ENCODE assay signal across 9 mouse cellular contexts in genomic region chr5:112286984-112287641, GRCm38 (mm10). TPM values are rescaled to one million over a fixed set of nuclear protein-coding genes. Genes with fewer than 3 reads are reported as not detected.
DNase-seq lines count a peak whose midpoint lies in the region; ATAC-seq lines count a peak whose summit lies in the region.
"Had no signal": no experiment of that assay in that cellular context is flagged by ENCODE, and none has a peak within 500 bp of the region (broad histone marks: within the 10 kb centered on the region; RNA-seq: fewer than 3 reads in every experiment).

No protein-coding gene starts in this region.

- H3K36me3 ChIP-seq in hindbrain, embryonic 13.5 days, result no peaks in the 10 kb centered on the region
- H3K36me3 ChIP-seq: limb, embryonic 13.5 days had no signal

- no peak overlapping the region for H3K9ac ChIP-seq in hindbrain, embryonic 13.5 days
- H3K9ac ChIP-seq: limb, embryonic 13.5 days had no signal

- H3K4me1 ChIP-seq in hindbrain, embryonic 13.5 days (replicated peaks), result peaks cover 54% of the 10 kb centered on the region

- no peak overlapping the region for H3K27ac ChIP-seq in hindbrain, embryonic 13.5 days
- H3K27ac ChIP-seq: limb, embryonic 13.5 days had no signal

- ATAC-seq in CD4-positive, CD25-positive, alpha-beta regulatory T cell, adult 4 months, result peak; percentile 83
- ATAC-seq in inflammation-experienced regulatory T-cells, adult 6 months, result peak; percentile 82
- no peak for ATAC-seq in hindbrain, embryonic 13.5 days (ENCODE audit: low FRiP score)

- H3K4me2 ChIP-seq in hindbrain, embryonic 13.5 days, result no peak overlapping the region
- H3K4me2 ChIP-seq: limb, embryonic 13.5 days had no signal

- H3K9me3 ChIP-seq in hindbrain, embryonic 13.5 days, result no peaks in the 10 kb centered on the region
- H3K9me3 ChIP-seq: limb, embryonic 13.5 days had no signal

- no peak overlapping the region for H3K4me3 ChIP-seq in hindbrain, embryonic 13.5 days
- H3K4me3 ChIP-seq: limb, embryonic 13.5 days had no signal

- H3K27me3 ChIP-seq in hindbrain, embryonic 13.5 days, result no peaks in the 10 kb centered on the region
- H3K27me3 ChIP-seq: limb, embryonic 13.5 days had no signal

- peak; percentile 84 to 87 for DNase-seq in B cell, adult 2 months
- peak; percentile 88 for DNase-seq in naive thymus-derived CD4-positive, alpha-beta T cell, adult 2 months (ENCODE audit: low read depth)
- no peak for DNase-seq in left cerebral cortex, adult 8-10 months (ENCODE audit: low spot score in 2 of 2)
- DNase-seq in urinary bladder, postnatal 10 days (ENCODE audit: low spot score), result no peak
- DNase-seq: adrenal gland, adult 2 months had no signal

- 82% methylated on average over 11 of the region's 11 CpGs for WGBS in hindbrain, embryonic 13.5 days

RNA-seq across cellular contexts. Expression of gene Tpst2, which starts 10.6 kb away (rescaled TPM):
- 10 to 100 TPM; 58.0 to 61.9 TPM for polyA plus RNA-seq in CD4-positive, CD25-positive, alpha-beta regulatory T cell, adult 4 months (2017; shearing (Covaris generic))
- polyA plus RNA-seq in inflammation-experienced regulatory T-cells, adult 6 months (2017; shearing (Covaris generic)), result 100 to 1,000 TPM in 1 of 3 experiments, 10 to 100 TPM in 2; 59.1 to 111 (median 64.1) TPM
- polyA plus RNA-seq in hindbrain, embryonic 13.5 days (2015; fragmentation: Nextera tagmentation; extraction: Ambion mirVana), result 26.9 and 30.0 TPM in 2 replicates
- total RNA-seq in left cerebral cortex, adult 8-10 months (2022), result 10 to 100 TPM; 33.8 to 43.3 (median 38.6) TPM

RNA-seq across cellular contexts. Expression of gene Crybb1, which starts 31.5 kb away (rescaled TPM):
- not detected for polyA plus RNA-seq in CD4-positive, CD25-positive, alpha-beta regulatory T cell, adult 4 months (2017; shearing (Covaris generic))
- under 1 TPM in 1 of 3 experiments, not detected in 2; 0.97 TPM for polyA plus RNA-seq in inflammation-experienced regulatory T-cells, adult 6 months (2017; shearing (Covaris generic))
- 5.2 and 5.5 TPM in 2 replicates for polyA plus RNA-seq in hindbrain, embryonic 13.5 days (2015; fragmentation: Nextera tagmentation; extraction: Ambion mirVana)
- 1 to 10 TPM; 4.3 to 8.2 (median 5.4) TPM for total RNA-seq in left cerebral cortex, adult 8-10 months (2022)

RNA-seq across cellular contexts. Expression of gene Cryba4, which starts 34.8 kb away (rescaled TPM):
- 1 to 10 TPM in 1 of 2 experiments, not detected in 1; 1.3 TPM for polyA plus RNA-seq in CD4-positive, CD25-positive, alpha-beta regulatory T cell, adult 4 months (2017; shearing (Covaris generic))
- 1 to 10 TPM in 1 of 3 experiments, under 1 TPM in 1, not detected in 1; 0.56 to 1.3 TPM for polyA plus RNA-seq in inflammation-experienced regulatory T-cells, adult 6 months (2017; shearing (Covaris generic))
- 1.9 and 3.3 TPM in 2 replicates for polyA plus RNA-seq in hindbrain, embryonic 13.5 days (2015; fragmentation: Nextera tagmentation; extraction: Ambion mirVana)
- 1 to 10 TPM in 1 of 4 experiments, under 1 TPM in 3; 0.51 to 1.5 (median 0.82) TPM for total RNA-seq in left cerebral cortex, adult 8-10 months (2022)

RNA-seq across cellular contexts. Expression of gene Tfip11, which starts 39.0 kb away (rescaled TPM):
- polyA plus RNA-seq in CD4-positive, CD25-positive, alpha-beta regulatory T cell, adult 4 months (2017; shearing (Covaris generic)), result 10 to 100 TPM; 17.0 to 37.0 TPM
- polyA plus RNA-seq in inflammation-experienced regulatory T-cells, adult 6 months (2017; shearing (Covaris generic)), result 10 to 100 TPM; 14.7 to 26.1 (median 15.3) TPM
- 32.2 and 33.7 TPM in 2 replicates for polyA plus RNA-seq in hindbrain, embryonic 13.5 days (2015; fragmentation: Nextera tagmentation; extraction: Ambion mirVana)
- 10 to 100 TPM; 43.8 to 51.8 (median 47.0) TPM for total RNA-seq in left cerebral cortex, adult 8-10 months (2022)

RNA-seq across cellular contexts. Expression of gene Srrd, which starts 55.7 kb away (rescaled TPM):
- 1 to 10 TPM; 1.2 to 4.6 TPM for polyA plus RNA-seq in CD4-positive, CD25-positive, alpha-beta regulatory T cell, adult 4 months (2017; shearing (Covaris generic))
- polyA plus RNA-seq in inflammation-experienced regulatory T-cells, adult 6 months (2017; shearing (Covaris generic)), result 1 to 10 TPM; 2.9 to 4.8 (median 4.4) TPM
- polyA plus RNA-seq in hindbrain, embryonic 13.5 days (2015; fragmentation: Nextera tagmentation; extraction: Ambion mirVana), result 53.6 and 60.2 TPM in 2 replicates
- 10 to 100 TPM; 25.8 to 27.9 (median 26.8) TPM for total RNA-seq in left cerebral cortex, adult 8-10 months (2022)

Comparison
In these comparisons a context has a peak if more than half of its experiments do, and no peak if none do; other contexts are left out.
1. DNase-seq: peak in B cell, adult 2 months (2 of 2) and naive thymus-derived CD4-positive, alpha-beta T cell, adult 2 months (single experiment); none in left cerebral cortex, adult 8-10 months (0 of 2) and urinary bladder, postnatal 10 days (single experiment).